ENCODE assay signal across 8 mouse cellular contexts in the genomic region with DNA sequence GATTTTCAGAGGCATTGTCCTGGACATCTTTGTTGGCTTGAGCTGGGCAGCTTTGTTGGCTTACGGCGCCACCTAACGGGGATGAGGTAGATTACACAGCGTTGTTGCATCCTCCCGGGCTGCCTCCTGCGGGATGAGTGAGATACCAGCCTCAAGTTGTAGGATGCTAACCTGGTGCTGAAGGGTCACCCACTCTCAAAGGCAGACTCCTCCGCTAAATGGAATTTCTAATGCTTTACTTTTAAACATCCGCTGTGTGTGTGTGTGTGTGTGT. TPM values are rescaled to one million over a fixed set of nuclear protein-coding genes. Genes with fewer than 3 reads are reported as not detected.
DNase-seq lines count a peak whose midpoint lies in the region; ATAC-seq lines count a peak whose summit lies in the region.

No protein-coding gene starts in this region.

- no peak overlapping the region for H3K4me2 ChIP-seq in forebrain, embryonic 15.5 days (replicated peaks)
- H3K4me2 ChIP-seq in hindbrain, embryonic 12.5 days (replicated peaks), result no peak overlapping the region; the same call in 1 of the 2 replicates

- H3K27ac ChIP-seq in forebrain, embryonic 15.5 days (replicated peaks), result peak overlapping the region; percentile 84
- H3K27ac ChIP-seq in hindbrain, embryonic 12.5 days, result peak overlapping the region; percentile 82

- H3K9me3 ChIP-seq in forebrain, embryonic 15.5 days, result no peaks in the 10 kb centered on the region
- no peaks in the 10 kb centered on the region for H3K9me3 ChIP-seq in hindbrain, embryonic 12.5 days (replicated peaks)

- WGBS in forebrain, embryonic 15.5 days, result 6% methylated on average over 8 of the region's 8 CpGs
- WGBS in hindbrain, embryonic 12.5 days, result 6% methylated on average over 8 of the region's 8 CpGs

- peak; percentile 64 for DNase-seq in Muller cell, postnatal 12 days (ENCODE audit: inconsistent ontology term)
- peak; percentile 71 for DNase-seq in cerebellum, adult 11-12 months
- peak; percentile 94 for DNase-seq in layer of hippocampus, adult 9-10 months (ENCODE audit: low spot score)
- peak; percentile 83 for DNase-seq in lung, postnatal 14 days
- peak; percentile 37 for DNase-seq in retina, adult 2 months (ENCODE audit: low read depth, low spot score)
- peak; percentile 81 for DNase-seq in thymus, postnatal 25 days

- H3K4me1 ChIP-seq in forebrain, embryonic 15.5 days, result peaks cover 17% of the 10 kb centered on the region
- H3K4me1 ChIP-seq in hindbrain, embryonic 12.5 days, result peaks cover 7% of the 10 kb centered on the region

- H3K9ac ChIP-seq in forebrain, embryonic 15.5 days (replicated peaks), result no peak overlapping the region
- no peak overlapping the region for H3K9ac ChIP-seq in hindbrain, embryonic 12.5 days

- H3K4me3 ChIP-seq in forebrain, embryonic 15.5 days, result no peak overlapping the region
- no peak overlapping the region for H3K4me3 ChIP-seq in hindbrain, embryonic 12.5 days

- ATAC-seq in forebrain, embryonic 15.5 days (replicated peaks), result peak; percentile 90
- ATAC-seq in hindbrain, embryonic 12.5 days (ENCODE audit: low FRiP score), result peak; percentile 92

- H3K36me3 ChIP-seq in forebrain, embryonic 15.5 days, result no peaks in the 10 kb centered on the region
- H3K36me3 ChIP-seq in hindbrain, embryonic 12.5 days, result no peaks in the 10 kb centered on the region

- no peaks in the 10 kb centered on the region for H3K27me3 ChIP-seq in forebrain, embryonic 15.5 days
- peaks cover 7% of the 10 kb centered on the region; the same call in 1 of the 2 replicates for H3K27me3 ChIP-seq in hindbrain, embryonic 12.5 days

RNA-seq across cellular contexts. Expression of gene Rftn1, which starts 46.9 kb away (rescaled TPM):
- 21.9 and 23.6 TPM in 2 replicates for polyA plus RNA-seq in forebrain, embryonic 15.5 days (2015; fragmentation: Nextera tagmentation; extraction: Ambion mirVana)
- polyA plus RNA-seq in hindbrain, embryonic 12.5 days (2016; fragmentation: Nextera tagmentation; extraction: Ambion mirVana), result 8.3 and 10.4 TPM in 2 replicates

RNA-seq across cellular contexts. Expression of gene Dazl, which starts 56.1 kb away (rescaled TPM):
- 0.38 and 0.84 TPM in 2 replicates for polyA plus RNA-seq in forebrain, embryonic 15.5 days (2015; fragmentation: Nextera tagmentation; extraction: Ambion mirVana)
- polyA plus RNA-seq in hindbrain, embryonic 12.5 days (2016; fragmentation: Nextera tagmentation; extraction: Ambion mirVana), result 0.18 and 0.59 TPM in 2 replicates

Comparison
In these comparisons a context has a peak if more than half of its experiments do, and no peak if none do; other contexts are left out.
1. DNase-seq: peak in every context shown above with its lines; median percentile 94 in layer of hippocampus, adult 9-10 months; 83 in lung, postnatal 14 days; 81 in thymus, postnatal 25 days; 71 in cerebellum, adult 11-12 months; 64 in Muller cell, postnatal 12 days; 37 in retina, adult 2 months.